Mouse (Mus musculus): ENCODE data around the gene Prkag2. TPM values are rescaled to one million over a fixed set of nuclear protein-coding genes. Genes with fewer than 3 reads are reported as not detected.

Gene Prkag2
- polyA plus RNA-seq, 1 experiment from 2014 or later = 4.3 TPM

- peaks cover 8% of the 10 kb centered on the region for H3K4me1 ChIP-seq (replicated peaks)
- no peaks in the 10 kb centered on the region for H3K9me3 ChIP-seq (replicated peaks)
- WGBS (ENCODE audit: insufficient replicate concordance) = under 1% methylated on average over 25 of the region's 25 CpGs
- H3K4me2 ChIP-seq = peak overlapping the region; percentile 74
- peak overlapping the region; percentile 57 for H3K4me3 ChIP-seq (replicated peaks)
- peak overlapping the region; percentile 57; the same call in 1 of the 2 replicates for H3K9ac ChIP-seq
- ATAC-seq (ENCODE audit: low read depth) = peak; percentile 63
- no peaks in the 10 kb centered on the region for H3K36me3 ChIP-seq
- H3K27me3 ChIP-seq = peaks cover 45% of the 10 kb centered on the region
- DNase-seq = no peak
- H3K27ac ChIP-seq = no peak overlapping the region
Measured at GRCm38 (mm10) chr5:25101126-25101523, 683 bp upstream of the Prkag2 start.

DNA sequence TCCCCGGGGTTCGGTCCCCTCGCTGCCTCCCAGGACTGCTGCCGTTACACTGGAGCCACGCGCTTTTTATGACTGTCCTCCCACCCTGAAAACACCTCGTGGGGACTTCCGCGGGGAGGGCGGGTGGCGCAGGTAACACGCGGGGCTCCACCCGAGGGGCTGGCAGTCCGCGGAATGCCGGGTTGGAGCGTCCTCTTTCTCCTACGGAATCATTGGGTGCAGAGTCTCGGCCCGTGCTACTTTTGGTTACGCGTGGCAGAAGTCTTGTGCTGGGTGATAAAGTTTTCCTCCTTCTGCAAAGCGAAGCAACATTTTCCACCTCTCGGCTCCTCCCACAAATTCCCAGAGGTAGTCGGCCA is 306 bp downstream of the Prkag2 start:
- peak overlapping the region; percentile 74 for H3K4me2 ChIP-seq
- peak overlapping the region; percentile 57; the same call in 1 of the 2 replicates for H3K9ac ChIP-seq
- H3K9me3 ChIP-seq (replicated peaks) = no peaks in the 10 kb centered on the region
- H3K4me1 ChIP-seq (replicated peaks) = peaks cover 8% of the 10 kb centered on the region
- no peak for ATAC-seq (ENCODE audit: low read depth)
- 1% methylated on average over 26 of the region's 26 CpGs for WGBS (ENCODE audit: insufficient replicate concordance)
- H3K4me3 ChIP-seq (replicated peaks) = peak overlapping the region; percentile 57
- no peak overlapping the region for H3K27ac ChIP-seq
- H3K36me3 ChIP-seq = no peaks in the 10 kb centered on the region
- no peak for DNase-seq
- H3K27me3 ChIP-seq = peaks cover 45% of the 10 kb centered on the region

- peak overlapping the region; percentile 74 for H3K4me2 ChIP-seq
- WGBS (ENCODE audit: insufficient replicate concordance) = 3% methylated on average over 45 of the region's 45 CpGs
- H3K9ac ChIP-seq = peak overlapping the region; percentile 57; the same call in 1 of the 2 replicates
- ATAC-seq (ENCODE audit: low read depth) (peak; percentile 30), DNase-seq (no peak)
- H3K9me3 ChIP-seq (replicated peaks) = no peaks in the 10 kb centered on the region
- H3K4me1 ChIP-seq (replicated peaks) = peaks cover 8% of the 10 kb centered on the region
- peak overlapping the region; percentile 57 for H3K4me3 ChIP-seq (replicated peaks)
- no peak overlapping the region for H3K27ac ChIP-seq
- H3K36me3 ChIP-seq = no peaks in the 10 kb centered on the region
- H3K27me3 ChIP-seq = peaks cover 45% of the 10 kb centered on the region
Measured at GRCm38 (mm10) chr5:25099367-25100156, 880 bp downstream of the Prkag2 start.

DNA sequence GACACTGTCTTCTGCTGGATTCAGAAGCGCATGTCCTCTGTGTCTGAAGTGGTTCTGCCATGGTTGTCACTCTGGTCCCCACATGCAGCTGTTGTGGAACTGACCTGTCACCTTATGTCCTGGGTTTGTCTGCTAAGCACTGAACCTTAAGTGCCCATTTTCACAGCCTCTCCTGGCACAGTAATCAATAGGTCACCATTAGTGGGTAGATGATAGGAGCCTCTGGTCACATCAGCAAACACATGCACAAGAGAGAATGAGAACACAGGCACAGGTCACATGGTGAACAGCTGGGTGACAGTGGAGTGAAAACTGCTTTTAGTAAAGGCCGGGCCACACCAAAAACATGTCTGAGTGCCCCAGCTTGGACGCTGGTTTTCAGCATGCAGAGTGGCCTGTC is 2.6 kb downstream of the Prkag2 start:
- H3K4me2 ChIP-seq = no peak overlapping the region
- no peak overlapping the region for H3K4me3 ChIP-seq (replicated peaks)
- H3K27me3 ChIP-seq = peaks cover 45% of the 10 kb centered on the region

GRCm38 (mm10) chr5:25096431-25096830 is 4.0 kb downstream of the Prkag2 start:
- Histone ChIP-seq H3K4me2 (no peak overlapping the region), H3K9me3 (replicated peaks) (no peaks in the 10 kb centered on the region), H3K27me3 (peaks cover 38% of the 10 kb centered on the region), H3K36me3 (no peaks in the 10 kb centered on the region), H3K27ac (no peak overlapping the region), H3K9ac (no peak overlapping the region), H3K4me3 (replicated peaks) (no peak overlapping the region), H3K4me1 (replicated peaks) (peaks cover 4% of the 10 kb centered on the region)
- WGBS (ENCODE audit: insufficient replicate concordance) = 53% methylated on average over 4 of the region's 4 CpGs
- no peak for DNase-seq
- ATAC-seq (ENCODE audit: low read depth) = no peak

More for the DNA sequence above, 2.6 kb downstream of the Prkag2 start:
- Histone ChIP-seq H3K36me3 (no peaks in the 10 kb centered on the region), H3K27ac (no peak overlapping the region), H3K9ac (no peak overlapping the region), H3K9me3 (replicated peaks) (no peaks in the 10 kb centered on the region), H3K4me1 (replicated peaks) (peaks cover 8% of the 10 kb centered on the region)
- no peak for ATAC-seq (ENCODE audit: low read depth)
- DNase-seq = no peak
- 48% methylated on average over 3 of the region's 3 CpGs for WGBS (ENCODE audit: insufficient replicate concordance)

DNA sequence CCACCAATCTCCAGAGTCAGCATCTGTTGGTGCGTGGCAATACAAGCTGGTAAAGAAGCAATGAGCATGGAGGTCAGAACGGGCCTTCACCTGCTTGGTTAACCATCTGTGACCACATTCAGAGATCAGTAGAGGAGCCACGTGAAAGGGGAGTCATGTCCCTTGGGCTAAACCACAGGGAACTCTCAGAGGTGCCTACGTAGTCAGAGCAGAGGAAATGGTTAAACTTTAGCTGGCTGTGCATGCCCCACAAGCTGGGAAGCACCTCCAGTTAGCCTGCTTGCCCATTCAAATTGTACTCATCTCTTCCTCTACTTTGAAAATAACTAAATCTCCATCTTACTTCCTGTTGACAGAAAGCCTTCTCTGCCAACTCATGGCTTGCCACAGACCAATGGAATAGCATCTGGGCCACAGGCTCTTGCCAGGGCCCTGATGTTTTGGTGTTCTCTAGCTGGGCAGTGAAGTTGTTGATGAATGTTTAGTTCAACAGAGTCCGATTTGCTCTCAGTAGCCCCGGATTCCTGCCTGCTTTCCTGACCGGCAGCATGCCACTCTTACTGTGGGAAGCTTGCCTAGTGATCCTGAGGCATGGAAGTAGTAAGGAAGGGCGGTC is 7.7 kb downstream of the Prkag2 start:
- WGBS (ENCODE audit: insufficient replicate concordance) = 56% methylated on average over 8 of the region's 8 CpGs
- Histone ChIP-seq H3K27me3 (peaks cover under 1% of the 10 kb centered on the region; the same call in 1 of the 2 replicates), H3K9me3 (replicated peaks) (no peaks in the 10 kb centered on the region), H3K4me3 (replicated peaks) (no peak overlapping the region), H3K4me2 (no peak overlapping the region), H3K27ac (no peak overlapping the region), H3K4me1 (replicated peaks) (no peaks in the 10 kb centered on the region), H3K36me3 (no peaks in the 10 kb centered on the region), H3K9ac (no peak overlapping the region)
- DNase-seq (no peak), ATAC-seq (ENCODE audit: low read depth) (no peak)

DNA sequence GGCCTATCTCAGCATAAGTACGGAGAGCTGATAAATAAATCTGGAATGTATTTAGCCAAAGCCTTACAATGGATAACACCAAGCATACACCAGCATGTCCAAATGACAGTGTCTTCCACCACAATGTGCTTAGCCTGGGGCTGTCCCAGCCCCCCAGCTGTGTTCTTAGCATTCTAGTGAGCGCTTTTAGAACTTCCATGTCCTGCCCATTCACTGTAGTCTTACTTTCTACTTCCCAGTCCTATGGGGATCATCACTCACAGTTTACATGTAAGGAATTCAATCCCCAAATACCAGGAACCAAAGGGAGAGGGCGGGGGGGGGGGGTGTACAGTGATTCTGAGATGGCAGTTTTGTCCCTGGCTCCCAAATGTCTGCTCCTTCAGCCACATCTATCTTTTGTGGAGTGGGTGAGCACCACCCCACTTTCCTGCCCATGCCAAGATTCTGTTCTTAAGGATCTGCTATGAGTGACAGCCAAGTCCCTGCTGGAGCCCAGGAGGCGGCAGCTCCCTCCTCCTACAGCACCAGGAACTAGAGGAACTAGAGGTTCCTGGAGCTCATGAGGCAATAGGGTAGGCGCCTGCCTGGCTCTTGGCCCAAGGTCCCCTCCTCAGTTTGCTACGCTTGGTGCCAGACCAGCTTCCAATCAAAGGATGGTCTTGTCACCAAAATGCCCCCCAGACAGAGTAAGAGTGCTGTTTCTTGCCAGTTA is 11.0 kb downstream of the Prkag2 start:
- no peaks in the 10 kb centered on the region for H3K36me3 ChIP-seq
- WGBS (ENCODE audit: insufficient replicate concordance) = 59% methylated on average over 6 of the region's 6 CpGs
- H3K4me3 ChIP-seq (replicated peaks) = no peak overlapping the region
- H3K9me3 ChIP-seq (replicated peaks) = no peaks in the 10 kb centered on the region
- H3K4me1 ChIP-seq (replicated peaks) = no peaks in the 10 kb centered on the region
- no peak for DNase-seq
- no peak overlapping the region for H3K4me2 ChIP-seq
- no peak overlapping the region for H3K27ac ChIP-seq
- no peaks in the 10 kb centered on the region for H3K27me3 ChIP-seq
- ATAC-seq (ENCODE audit: low read depth) = no peak
- H3K9ac ChIP-seq = no peak overlapping the region

GRCm38 (mm10) chr5:25088633-25089032 is 11.8 kb downstream of the Prkag2 start:
- ATAC-seq (ENCODE audit: low read depth) = no peak
- H3K4me3 ChIP-seq (replicated peaks) = no peak overlapping the region
- H3K4me2 ChIP-seq = no peak overlapping the region
- no peak for DNase-seq
- no peaks in the 10 kb centered on the region for H3K27me3 ChIP-seq
- H3K27ac ChIP-seq = no peak overlapping the region
- WGBS (ENCODE audit: insufficient replicate concordance) = 62% methylated on average over 4 of the region's 4 CpGs
- no peak overlapping the region for H3K9ac ChIP-seq
- H3K36me3 ChIP-seq = no peaks in the 10 kb centered on the region
- H3K9me3 ChIP-seq (replicated peaks) = no peaks in the 10 kb centered on the region
- no peaks in the 10 kb centered on the region for H3K4me1 ChIP-seq (replicated peaks)

- Histone ChIP-seq H3K27me3 (no peaks in the 10 kb centered on the region), H3K36me3 (no peaks in the 10 kb centered on the region), H3K4me2 (no peak overlapping the region), H3K9ac (no peak overlapping the region), H3K4me1 (replicated peaks) (no peaks in the 10 kb centered on the region), H3K27ac (no peak overlapping the region), H3K4me3 (replicated peaks) (no peak overlapping the region), H3K9me3 (replicated peaks) (no peaks in the 10 kb centered on the region)
- no peak for DNase-seq
- ATAC-seq (ENCODE audit: low read depth) = peak; percentile 26; the same call in 1 of the 2 replicates
- 60% methylated on average over 13 of the region's 13 CpGs for WGBS (ENCODE audit: insufficient replicate concordance)
Measured at GRCm38 (mm10) chr5:25088111-25088510, 12.3 kb downstream of the Prkag2 start.

GRCm38 (mm10) chr5:25087064-25087463 is 13.4 kb downstream of the Prkag2 start:
- DNase-seq = no peak
- 60% methylated on average over 7 of the region's 7 CpGs for WGBS (ENCODE audit: insufficient replicate concordance)
- no peak overlapping the region for H3K4me2 ChIP-seq
- no peak overlapping the region for H3K27ac ChIP-seq
- no peak overlapping the region for H3K9ac ChIP-seq
- no peaks in the 10 kb centered on the region for H3K36me3 ChIP-seq
- ATAC-seq (ENCODE audit: low read depth) = no peak
- no peaks in the 10 kb centered on the region for H3K4me1 ChIP-seq (replicated peaks)
- no peak overlapping the region for H3K4me3 ChIP-seq (replicated peaks)
- H3K27me3 ChIP-seq = no peaks in the 10 kb centered on the region
- no peaks in the 10 kb centered on the region for H3K9me3 ChIP-seq (replicated peaks)

DNA sequence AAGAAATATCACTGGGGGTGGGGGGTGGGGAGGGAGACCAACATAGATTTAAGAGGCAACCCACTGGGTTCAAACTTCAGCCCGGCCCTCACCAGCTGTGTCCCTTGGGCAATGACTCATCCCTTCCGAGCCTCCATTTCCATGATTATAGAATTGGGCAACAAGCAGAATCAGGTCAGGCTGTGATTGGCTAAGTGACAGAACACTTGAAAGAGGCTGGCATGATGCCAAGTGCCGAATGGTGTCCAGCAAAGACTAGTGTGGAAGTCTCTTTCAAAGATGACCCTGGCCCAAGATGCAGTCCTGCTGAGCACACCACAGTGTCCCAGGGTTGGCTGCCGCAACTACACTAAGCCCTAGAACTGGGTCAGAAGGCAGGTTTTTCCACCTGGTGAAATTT is 14.2 kb downstream of the Prkag2 start:
- Histone ChIP-seq H3K27ac (no peak overlapping the region), H3K9ac (no peak overlapping the region), H3K9me3 (replicated peaks) (no peaks in the 10 kb centered on the region), H3K4me3 (replicated peaks) (no peak overlapping the region), H3K27me3 (no peaks in the 10 kb centered on the region), H3K4me1 (replicated peaks) (no peaks in the 10 kb centered on the region), H3K36me3 (no peaks in the 10 kb centered on the region), H3K4me2 (no peak overlapping the region)
- DNase-seq = no peak
- WGBS (ENCODE audit: insufficient replicate concordance) = 54% methylated on average over 4 of the region's 4 CpGs
- ATAC-seq (ENCODE audit: low read depth) = no peak

Measured in liver, embryonic 13.5 days (tissue).